Mouse (Mus musculus): ENCODE data around the gene Dvl3. TPM values are rescaled to one million over a fixed set of nuclear protein-coding genes. Genes with fewer than 3 reads are reported as not detected.

The Dvl3 gene
- total and polyA plus RNA-seq, 3 experiments = 4.1 to 20.5 TPM; not detected in 1

- no peak for DNase-seq (ENCODE audit: low read depth, low spot score)
- no peaks in the 10 kb centered on the region for H3K79me2 ChIP-seq (ENCODE audit: control insufficient read depth, insufficient read depth, low read length, poor library complexity)
- no peak overlapping the region for H3K27ac ChIP-seq (ENCODE audit: control insufficient read depth, low read depth, low read length)
- no peak overlapping the region for H3K4me3 ChIP-seq (ENCODE audit: control insufficient read depth in 1 of 2, insufficient read depth in 1 of 2, low read depth in 2 of 2, low read length in 2 of 2)
- TF ChIP-seq TBP (IDR thresholded peaks at IDR 0.05; ENCODE audit: low read depth, low read length) (no peak), ETS1 (IDR thresholded peaks at IDR 0.05; ENCODE audit: low read depth, low read length) (peak; percentile 36; the same call in 1 of the 2 replicates)
- H3K9me3 ChIP-seq (replicated peaks; ENCODE audit: insufficient read depth, low read length) = no peaks in the 10 kb centered on the region
- H3K27me3 ChIP-seq (ENCODE audit: control insufficient read depth in 1 of 2, insufficient read depth in 2 of 2, low read length in 2 of 2) = no peaks in the 10 kb centered on the region
- no peaks in the 10 kb centered on the region for H3K36me3 ChIP-seq (ENCODE audit: control insufficient read depth in 1 of 2, insufficient read depth in 2 of 2, low read length in 2 of 2)
- H3K4me1 ChIP-seq (ENCODE audit: control insufficient read depth in 1 of 2, insufficient read depth in 2 of 2, low read length in 2 of 2) = peaks cover 0 to 6% of the 10 kb centered on the region in 2 experiments; a peak in 2 of 4 replicates
- no peak overlapping the region for H3K9ac ChIP-seq (ENCODE audit: control insufficient read depth, low read depth, low read length, poor library complexity, severe bottlenecking)
Observed at GRCm38 (mm10) chr16:20474211-20474610, 42.6 kb upstream of the Dvl3 start.

GRCm38 (mm10) chr16:20474786-20475185 lies 42.0 kb upstream of the Dvl3 start:
- no peaks in the 10 kb centered on the region for H3K36me3 ChIP-seq (ENCODE audit: control insufficient read depth in 1 of 2, insufficient read depth in 2 of 2, low read length in 2 of 2)
- H3K27me3 ChIP-seq (ENCODE audit: control insufficient read depth in 1 of 2, insufficient read depth in 2 of 2, low read length in 2 of 2) = no peaks in the 10 kb centered on the region
- no peak for DNase-seq (ENCODE audit: low read depth, low spot score)
- no peaks in the 10 kb centered on the region for H3K79me2 ChIP-seq (ENCODE audit: control insufficient read depth, insufficient read depth, low read length, poor library complexity)
- no peak overlapping the region for H3K27ac ChIP-seq (ENCODE audit: control insufficient read depth, low read depth, low read length)
- no peak overlapping the region for H3K4me3 ChIP-seq (ENCODE audit: control insufficient read depth in 1 of 2, insufficient read depth in 1 of 2, low read depth in 2 of 2, low read length in 2 of 2)
- peaks cover 0 to 6% of the 10 kb centered on the region in 2 experiments; a peak in 2 of 4 replicates for H3K4me1 ChIP-seq (ENCODE audit: control insufficient read depth in 1 of 2, insufficient read depth in 2 of 2, low read length in 2 of 2)
- TF ChIP-seq MYB (IDR thresholded peaks at IDR 0.05; ENCODE audit: low read depth, low read length) = no peak
- TF ChIP-seq SIN3A (IDR thresholded peaks at IDR 0.05; ENCODE audit: low read length) = no peak
- no peak for TF ChIP-seq MAX (IDR thresholded peaks at IDR 0.05; ENCODE audit: low read length)
- no peak for TF ChIP-seq MXI1 (IDR thresholded peaks at IDR 0.05; ENCODE audit: low read depth, low read length)
- no peak for TF ChIP-seq MAZ (IDR thresholded peaks at IDR 0.05; ENCODE audit: low read depth, low read length)
- TF ChIP-seq USF1 (IDR thresholded peaks at IDR 0.05; ENCODE audit: low read depth, low read length) = no peak
- TF ChIP-seq BHLHE40 (IDR thresholded peaks at IDR 0.05; ENCODE audit: borderline replicate concordance, low read depth, low read length) = no peak
- TF ChIP-seq ZKSCAN1 (IDR thresholded peaks at IDR 0.05; ENCODE audit: low read depth, low read length) = no peak
- TF ChIP-seq TBP (IDR thresholded peaks at IDR 0.05; ENCODE audit: low read depth, low read length) = no peak
- no peak for TF ChIP-seq ZC3H11A (IDR thresholded peaks at IDR 0.05; ENCODE audit: low read depth, low read length)
- TF ChIP-seq SMC3 (IDR thresholded peaks at IDR 0.05; ENCODE audit: low read depth, low read length) = no peak
- TF ChIP-seq MEF2A (IDR thresholded peaks at IDR 0.05; ENCODE audit: extremely low read depth, insufficient replicate concordance, low read depth, low read length, poor library complexity, severe bottlenecking) = no peak
- TF ChIP-seq MYC (IDR thresholded peaks at IDR 0.05; ENCODE audit: low read depth, low read length) = no peak
- no peak for TF ChIP-seq NRF1 (IDR thresholded peaks at IDR 0.05; ENCODE audit: insufficient read depth, low read depth, low read length, poor library complexity, severe bottlenecking)
- no peak for TF ChIP-seq EP300 (IDR thresholded peaks at IDR 0.05; ENCODE audit: low read depth in 1 of 2, low read length in 2 of 2)
- no peak for TF ChIP-seq CHD1 (IDR thresholded peaks at IDR 0.05; ENCODE audit: low read depth, low read length)
- TF ChIP-seq E2F4 (IDR thresholded peaks at IDR 0.05; ENCODE audit: borderline replicate concordance, low read depth, low read length) = no peak
- no peak for TF ChIP-seq KAT2A (conservative IDR thresholded peaks at IDR 0.05; ENCODE audit: low read depth, low read length)
- no peak for TF ChIP-seq USF2 (IDR thresholded peaks at IDR 0.05; ENCODE audit: borderline replicate concordance in 1 of 2, insufficient read depth in 1 of 2, low read depth in 1 of 2, low read length in 2 of 2)
- no peak overlapping the region for H3K9ac ChIP-seq (ENCODE audit: control insufficient read depth, low read depth, low read length, poor library complexity, severe bottlenecking)
- H3K9me3 ChIP-seq (replicated peaks; ENCODE audit: insufficient read depth, low read length) = no peaks in the 10 kb centered on the region

Data from MEL (cell line).